ENCODE assay signal across 11 mouse cellular contexts in the genomic region with DNA sequence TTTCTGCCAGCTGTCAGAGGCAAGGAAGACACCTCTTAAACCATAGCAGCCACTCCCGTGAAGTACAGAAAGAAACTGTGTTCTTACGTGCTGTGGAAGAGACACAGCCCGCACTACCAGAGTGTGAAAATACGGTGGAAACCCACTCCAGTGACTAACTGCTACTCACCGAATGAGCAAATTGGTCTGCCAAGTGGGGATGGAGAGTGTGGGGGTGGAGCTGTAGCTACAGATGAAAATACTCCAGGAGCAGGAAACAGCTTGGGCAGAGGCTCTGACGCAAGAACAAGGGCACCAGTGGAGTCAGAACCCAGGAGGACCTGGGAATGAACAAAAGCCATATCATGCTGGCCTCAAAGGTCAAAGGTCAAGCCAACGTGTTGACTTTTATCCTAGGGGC. TPM values are rescaled to one million over a fixed set of nuclear protein-coding genes. Genes with fewer than 3 reads are reported as not detected.
A peak's percentile ranks its signal among the peaks of the same experiment; 100 is the strongest.
DNase-seq lines count a peak whose midpoint lies in the region.
"Had no signal": no experiment of that assay in that cellular context is flagged by ENCODE, and none has a peak within 500 bp of the region (broad histone marks: within the 10 kb centered on the region; RNA-seq: fewer than 3 reads in every experiment).

No protein-coding gene starts in this region.

- peak; percentile 9 for DNase-seq in left cerebral cortex, adult 11 months (ENCODE audit: low spot score)
- no peak for DNase-seq in left cerebral cortex, postnatal 4 days
- peak; percentile 36 to 67 for DNase-seq in layer of hippocampus, adult 18-20 months (ENCODE audit: low spot score in 2 of 2)
- DNase-seq in left cerebral cortex, postnatal 14 days (ENCODE audit: low spot score in 2 of 2), result peak; percentile 64 to 88
- no peak for DNase-seq in gastrocnemius, adult 8-10 months (ENCODE audit: low spot score in 2 of 2)
- DNase-seq in gastrocnemius, adult 18-20 months (ENCODE audit: low spot score), result no peak
- no peak for DNase-seq in thymus, postnatal 10 days (ENCODE audit: low spot score in 2 of 2)
- no peak for DNase-seq in Muller cell, postnatal 12 days (ENCODE audit: inconsistent ontology term)
- DNase-seq: cerebellum, adult 2 months; lung, postnatal 14 days; thymus, postnatal 25 days had no signal

- intact Hi-C loops in left cerebral cortex, postnatal 4 days (cut with DNase I), result no loop called here
- intact Hi-C loops in left cerebral cortex, postnatal 14 days (cut with DNase I), result no loop called here

RNA-seq across cellular contexts. Expression of gene Hif1an, which starts 55.5 kb away (rescaled TPM):
- 10 to 100 TPM; 33.3 to 37.9 TPM for total RNA-seq in left cerebral cortex, postnatal 4 days (2021)
- 10 to 100 TPM; 30.3 to 34.3 TPM for total RNA-seq in layer of hippocampus, adult 18-20 months (2021)
- 10 to 100 TPM; 31.7 to 34.6 TPM for total RNA-seq in left cerebral cortex, postnatal 14 days (2021)
- 100 to 1,000 TPM; 122 to 163 (median 137) TPM for total RNA-seq in gastrocnemius, adult 8-10 months (2022)
- 100 to 1,000 TPM; 120 to 121 TPM for total RNA-seq in gastrocnemius, adult 18-20 months (2021)

Comparison
In these comparisons a context has a peak if more than half of its experiments do, and no peak if none do; other contexts are left out.
1. DNase-seq: peak in left cerebral cortex, adult 11 months (single experiment), layer of hippocampus, adult 18-20 months (2 of 2) and left cerebral cortex, postnatal 14 days (2 of 2); none in left cerebral cortex, postnatal 4 days (single experiment), gastrocnemius, adult 8-10 months (0 of 2), gastrocnemius, adult 18-20 months (single experiment), thymus, postnatal 10 days (0 of 2) and Muller cell, postnatal 12 days (single experiment).